Mouse (Mus musculus) MEL (cell line): ENCODE measurements around the gene Rsph6a.

Source experiments
- CHD2 ChIP-seq: IDR thresholded peaks from 2 replicates; pipeline ENCODE4 v1.6.1; 2011; ENCODE audit warnings: low read length, improper control_type of control experiment
- CTCF ChIP-seq, 3 experiments: IDR thresholded peaks in 2 of 3; conservative IDR thresholded peaks in 1 of 3; 2 replicates each; pipeline ENCODE4 v1.5.1; 2011 to 2012; ENCODE audit warnings: low read length in 3 of 3, low read depth in 2 of 3, mild to moderate bottlenecking in 2 of 3, improper control_type of control experiment in 1 of 3, inconsistent platforms in 1 of 3, mixed read lengths in 1 of 3, moderate library complexity in 1 of 3; ENCODE audit not compliant: control insufficient read depth in 1 of 3, insufficient read depth in 1 of 3, poor library complexity in 1 of 3, severe bottlenecking in 1 of 3
- E2F4 ChIP-seq: IDR thresholded peaks from 2 replicates; pipeline ENCODE4 v1.6.1; 2011; ENCODE audit warnings: low read depth, low read length, improper control_type of control experiment, borderline replicate concordance
- ELF1 ChIP-seq: IDR thresholded peaks from 2 replicates; pipeline ENCODE4 v1.6.1; 2014; ENCODE audit warnings: low read depth, mild to moderate bottlenecking, inconsistent platforms, low read length, improper control_type of control experiment, moderate library complexity
- MAFK ChIP-seq: IDR thresholded peaks from 2 replicates; pipeline ENCODE4 v1.6.1; 2011; ENCODE audit warnings: low read depth, mild to moderate bottlenecking, low read length, improper control_type of control experiment, borderline replicate concordance
- MAX ChIP-seq: IDR thresholded peaks from 2 replicates; pipeline ENCODE4 v1.6.1; 2011; ENCODE audit warnings: low read length, improper control_type of control experiment
- MAZ ChIP-seq: IDR thresholded peaks from 2 replicates; pipeline ENCODE4 v1.6.1; 2012; ENCODE audit warnings: low read depth, mild to moderate bottlenecking, inconsistent platforms, low read length, improper control_type of control experiment
- POLR2A ChIP-seq, 2 experiments: IDR thresholded peaks; 2 replicates each; pipeline ENCODE4 v1.6.1; 2011 to 2012; ENCODE audit warnings: low read length in 2 of 2, mild to moderate bottlenecking in 2 of 2, control low read depth in 1 of 2, improper control_type of control experiment in 1 of 2, low read depth in 1 of 2, moderate library complexity in 1 of 2; ENCODE audit not compliant: control insufficient read depth in 1 of 2, insufficient read depth in 1 of 2, poor library complexity in 1 of 2
- RAD21 ChIP-seq: IDR thresholded peaks from 2 replicates; pipeline ENCODE4 v1.6.1; 2011; ENCODE audit warnings: mild to moderate bottlenecking, low read depth, low read length, improper control_type of control experiment
- TCF12 ChIP-seq: IDR thresholded peaks from 2 replicates; pipeline ENCODE4 v1.6.1; 2014; ENCODE audit warnings: low read depth, mild to moderate bottlenecking, inconsistent platforms, low read length, improper control_type of control experiment, moderate library complexity
- ZMIZ1 ChIP-seq: IDR thresholded peaks from 2 replicates; pipeline ENCODE4 v1.6.1; 2012; ENCODE audit warnings: low read depth, mild to moderate bottlenecking, inconsistent platforms, low read length, improper control_type of control experiment, moderate library complexity
- ZNF384 ChIP-seq: IDR thresholded peaks from 2 replicates; pipeline ENCODE4 v1.6.1; 2012; ENCODE audit warnings: low read depth, mild to moderate bottlenecking, inconsistent platforms, low read length, improper control_type of control experiment

GRCm38 (mm10) chr7:19053136-19053532 is 1.4 kb upstream of the Rsph6a start:
- TF ChIP-seq MAX, result no peak
- TF ChIP-seq CTCF (IDR thresholded peaks at IDR 0.05 in 2 of 3, conservative IDR thresholded peaks at IDR 0.05 in 1 of 3; ENCODE audit: control insufficient read depth in 1 of 3, insufficient read depth in 1 of 3, low read depth in 2 of 3, low read length in 3 of 3, poor library complexity in 1 of 3, severe bottlenecking in 1 of 3), result no peak
- TF ChIP-seq POLR2A (IDR thresholded peaks at IDR 0.05; ENCODE audit: control insufficient read depth in 1 of 2, insufficient read depth in 1 of 2, low read depth in 1 of 2, low read length in 2 of 2, poor library complexity in 1 of 2), result no peak
- no peak for TF ChIP-seq ZNF384
- no peak for TF ChIP-seq RAD21
- no peak for TF ChIP-seq E2F4
- no peak for TF ChIP-seq ELF1
- no peak for TF ChIP-seq ZMIZ1
- TF ChIP-seq CHD2, result no peak
- TF ChIP-seq MAZ, result no peak
- no peak for TF ChIP-seq MAFK
- TF ChIP-seq TCF12, result no peak
